Mouse (Mus musculus): Measurements from ENCODE around the gene St6galnac5. TPM values are rescaled to one million over a fixed set of nuclear protein-coding genes. Genes with fewer than 3 reads are reported as not detected.

The St6galnac5 gene
- total RNA-seq, 2 experiments from 2014 or later = 118 to 132 TPM

DNA sequence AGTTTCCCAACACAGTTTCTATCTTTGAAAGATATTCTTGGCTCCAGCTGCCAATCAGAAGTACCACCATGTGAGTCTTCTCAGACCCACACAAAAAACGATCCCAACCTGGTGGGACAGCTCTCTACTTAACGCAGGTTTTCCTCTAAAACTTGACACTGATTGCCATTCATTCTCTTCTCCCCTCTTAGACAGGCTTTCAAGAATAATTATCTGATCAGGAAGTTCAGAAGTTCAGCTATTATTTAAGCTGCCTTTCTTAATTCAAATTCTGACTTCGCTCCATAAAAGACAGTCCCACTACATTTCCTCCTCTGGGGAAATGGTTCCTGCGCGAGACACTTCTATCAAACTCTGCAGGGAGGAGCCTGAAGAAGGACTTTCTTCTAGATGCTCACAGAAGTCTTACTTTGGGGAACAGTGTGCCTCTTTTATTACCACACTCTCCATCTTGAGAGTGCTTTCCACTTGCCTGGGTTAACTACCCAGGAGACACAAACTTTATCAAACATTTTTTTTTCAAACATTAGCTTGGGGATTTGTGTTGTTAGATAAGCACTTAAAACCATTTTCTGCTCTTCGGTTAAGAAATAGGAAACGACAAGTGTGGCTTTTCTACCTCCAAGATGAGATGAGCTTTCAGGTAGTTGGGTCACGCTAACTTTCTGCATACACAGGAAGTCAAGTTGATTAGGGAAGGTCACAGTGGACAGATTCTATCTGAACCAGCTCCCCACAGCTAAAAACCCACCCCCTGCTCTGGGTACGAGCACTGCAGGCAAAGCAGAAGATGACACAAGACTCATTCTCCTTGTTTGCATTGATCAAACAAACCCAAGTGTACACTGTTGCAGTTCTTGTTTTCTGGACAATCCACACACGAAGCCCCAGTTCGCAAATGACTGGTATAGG, 30.2 kb downstream of the St6galnac5 start:
- DNase-seq (ENCODE audit: low spot score in 2 of 2) = no peak

DNA sequence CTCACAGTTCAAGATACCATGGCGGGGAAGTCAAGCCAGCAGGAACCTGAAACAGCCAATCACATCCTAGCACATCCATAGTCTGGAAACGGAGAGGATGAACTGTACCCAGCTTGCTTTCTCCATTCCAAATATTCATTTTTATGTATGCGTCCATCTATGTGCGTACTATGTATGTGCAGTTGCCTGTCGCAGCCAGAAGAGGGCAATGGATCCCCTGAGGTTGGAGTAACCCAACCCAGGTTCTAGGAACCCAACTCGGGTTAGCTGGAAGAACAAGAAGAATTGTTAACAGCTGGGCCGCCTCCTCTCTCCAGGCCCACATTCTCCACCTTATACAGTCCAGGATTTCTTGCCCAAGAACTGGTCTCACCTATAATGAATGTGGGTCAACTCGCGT, 31.1 kb downstream of the St6galnac5 start:
- DNase-seq (ENCODE audit: low spot score in 2 of 2) = no peak

DNA sequence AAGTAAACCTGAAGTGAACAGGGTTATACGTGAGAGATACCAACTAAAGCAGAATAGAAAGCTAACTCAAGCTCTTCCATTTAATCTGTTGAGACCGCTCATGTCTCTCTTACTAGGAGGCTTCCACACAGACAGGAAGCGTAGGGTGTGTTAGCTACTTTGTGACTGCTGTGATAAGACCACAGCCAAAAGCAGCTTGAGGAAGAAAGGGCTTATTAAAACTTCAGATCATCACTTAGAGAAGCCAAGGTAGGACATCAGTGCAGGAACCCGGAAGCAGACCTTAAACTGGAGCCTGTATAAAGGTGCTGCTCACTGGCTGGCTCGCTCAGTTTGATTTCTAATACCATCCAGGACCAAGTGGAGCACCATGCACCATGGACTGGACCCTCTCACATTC, 31.7 kb downstream of the St6galnac5 start:
- no peak for DNase-seq (ENCODE audit: low spot score in 2 of 2)

DNA sequence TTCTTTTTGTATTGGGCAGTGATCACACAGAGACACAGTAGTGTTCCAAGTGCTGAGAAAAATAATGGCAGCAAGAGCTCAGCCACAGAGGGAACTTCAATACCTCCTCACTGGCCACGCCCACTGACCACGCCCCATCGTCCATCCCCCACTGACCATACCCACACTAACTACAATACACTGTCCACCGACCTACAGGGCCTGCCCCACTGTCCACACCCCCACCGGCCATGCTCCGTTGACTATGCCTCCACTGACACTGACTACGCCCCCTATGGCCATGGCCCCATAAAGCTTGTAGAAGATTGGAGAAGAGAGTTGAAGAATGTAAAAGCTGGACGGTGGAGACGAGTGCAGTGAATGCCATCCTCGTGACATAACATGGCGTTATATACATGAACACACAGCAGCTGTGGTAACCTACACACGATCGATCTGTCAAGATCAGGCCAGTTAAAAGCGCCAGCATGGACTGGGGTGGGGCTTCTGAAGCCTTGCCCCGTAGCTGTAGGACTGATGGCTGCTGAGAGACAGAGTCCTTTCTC, 32.7 kb downstream of the St6galnac5 start:
- DNase-seq (ENCODE audit: low spot score in 2 of 2) = no peak

DNA sequence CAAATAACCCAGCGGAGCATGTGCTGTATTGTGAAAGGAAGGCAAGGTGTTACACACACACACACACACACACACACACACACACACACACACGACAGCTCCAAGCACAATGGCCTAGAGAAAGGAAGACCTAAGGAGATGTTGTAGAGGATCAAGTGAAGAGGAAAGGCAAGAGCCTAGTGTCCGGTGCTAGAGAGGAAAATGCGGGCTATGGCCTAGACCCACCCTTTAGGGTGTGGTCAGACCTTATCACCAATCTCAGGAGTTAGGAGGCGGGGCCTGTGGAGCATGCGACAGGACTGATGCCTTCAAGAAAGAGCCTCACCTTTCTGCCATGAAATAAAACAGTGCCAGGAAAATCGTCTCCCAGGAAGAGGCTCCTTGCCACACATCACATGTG, 33.5 kb downstream of the St6galnac5 start:
- no peak for DNase-seq (ENCODE audit: low spot score in 2 of 2)

DNA sequence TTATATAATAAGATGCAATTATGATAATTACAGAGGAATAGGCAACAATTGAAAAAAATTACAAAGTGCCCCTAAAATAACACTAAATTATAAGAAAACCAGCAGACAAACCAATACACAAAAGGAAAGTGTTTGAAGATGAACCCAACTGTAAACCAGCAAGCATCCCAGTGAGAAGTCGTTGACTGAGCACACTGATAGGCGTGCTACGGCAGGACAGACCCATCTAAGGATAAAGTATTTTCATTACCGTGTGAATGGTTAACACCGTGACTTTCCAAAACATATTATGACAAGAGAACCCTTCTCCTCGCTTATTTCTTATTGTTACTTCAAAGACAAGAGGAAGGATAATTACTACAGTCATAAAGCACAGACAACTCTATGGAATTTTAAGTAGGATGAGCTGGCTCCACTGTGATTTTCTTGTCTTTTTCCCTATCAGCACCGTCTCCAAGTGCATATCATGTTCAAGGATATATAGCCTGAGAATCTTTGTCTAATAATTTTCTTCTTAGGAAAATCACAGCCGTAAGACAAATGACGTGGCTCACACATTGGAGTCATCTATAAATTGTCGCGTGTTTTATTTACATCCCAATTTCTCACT, 34.9 kb downstream of the St6galnac5 start:
- DNase-seq (ENCODE audit: low spot score in 2 of 2) = no peak

DNA sequence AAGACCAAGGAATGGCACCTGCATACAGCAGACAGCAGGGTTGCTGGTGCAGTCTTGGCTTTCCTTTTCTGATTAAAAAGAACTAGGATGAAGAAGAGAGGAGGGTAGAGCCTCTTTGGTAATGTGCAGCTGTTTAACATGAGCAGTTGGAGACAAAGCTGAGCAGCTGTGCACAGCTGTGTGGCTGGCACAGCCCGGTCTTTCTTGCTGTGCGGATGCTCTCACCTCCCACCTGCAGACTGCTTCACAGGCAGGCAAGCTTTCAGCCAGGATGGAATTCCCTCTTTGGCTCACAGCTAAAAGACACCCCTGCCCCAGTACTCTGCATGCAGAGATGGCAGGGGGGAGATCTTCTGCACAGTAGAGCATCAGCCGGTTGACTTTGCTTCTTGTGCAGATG, 37.3 kb downstream of the St6galnac5 start:
- DNase-seq (ENCODE audit: low spot score in 2 of 2) = no peak

DNA sequence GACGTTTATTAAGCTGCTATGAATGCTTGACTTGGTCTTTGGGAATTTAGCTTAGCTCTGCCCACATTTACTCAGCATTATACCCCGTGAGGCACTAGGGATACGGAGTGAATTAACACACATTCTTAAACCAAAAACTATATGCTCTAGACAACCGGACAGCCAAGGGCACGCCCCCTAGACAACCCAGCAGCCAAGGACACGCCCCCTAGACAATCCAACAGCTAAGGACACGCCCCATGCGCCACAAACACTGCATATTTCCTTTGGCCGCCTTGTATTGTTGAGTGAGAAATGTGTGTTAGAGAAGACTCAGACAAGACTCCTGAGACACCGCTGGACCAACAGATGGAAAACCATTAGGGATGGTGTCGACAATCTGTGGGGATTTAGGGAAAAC, 39.1 kb downstream of the St6galnac5 start:
- DNase-seq (ENCODE audit: low spot score in 2 of 2) = no peak

DNA sequence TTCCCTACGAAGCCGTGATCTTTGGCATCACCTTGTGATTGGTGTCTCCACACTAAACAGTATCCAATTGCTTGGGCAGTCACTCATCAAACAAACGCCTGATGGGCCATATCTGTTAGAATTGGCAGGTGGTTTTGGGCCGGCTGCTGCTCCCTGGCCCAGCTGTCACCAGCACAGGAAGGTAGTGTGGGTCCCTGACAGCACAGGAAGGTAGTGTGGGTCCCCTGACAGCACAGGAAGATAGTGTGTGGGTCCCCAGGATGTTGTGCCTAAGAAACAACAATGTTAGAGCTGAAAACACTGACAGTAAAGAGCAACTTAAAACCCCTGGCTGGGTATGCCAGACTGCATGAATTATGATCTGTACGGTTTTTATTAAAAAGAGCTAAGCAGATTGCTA, 40.4 kb downstream of the St6galnac5 start:
- no peak for DNase-seq (ENCODE audit: low spot score in 2 of 2)

DNA sequence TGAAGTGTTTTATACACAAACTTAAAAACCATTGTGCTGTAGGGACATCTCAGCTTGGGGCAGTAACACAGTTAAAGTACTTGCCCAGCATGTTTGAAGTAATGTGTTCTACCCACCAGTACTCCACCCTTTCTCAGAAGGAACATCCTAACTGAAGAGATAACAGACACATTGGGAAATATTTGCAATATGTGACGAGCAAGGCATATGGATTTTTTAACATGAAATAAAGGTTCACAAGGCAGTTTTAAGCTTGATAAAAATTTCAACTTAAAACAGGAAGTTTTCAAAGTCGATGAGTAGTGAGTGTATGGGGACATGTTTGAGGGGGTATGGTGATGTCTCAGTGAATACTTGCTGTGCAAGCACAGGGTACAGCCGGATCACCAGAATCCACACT, 45.7 kb downstream of the St6galnac5 start:
- DNase-seq (ENCODE audit: low spot score in 2 of 2) = no peak

DNA sequence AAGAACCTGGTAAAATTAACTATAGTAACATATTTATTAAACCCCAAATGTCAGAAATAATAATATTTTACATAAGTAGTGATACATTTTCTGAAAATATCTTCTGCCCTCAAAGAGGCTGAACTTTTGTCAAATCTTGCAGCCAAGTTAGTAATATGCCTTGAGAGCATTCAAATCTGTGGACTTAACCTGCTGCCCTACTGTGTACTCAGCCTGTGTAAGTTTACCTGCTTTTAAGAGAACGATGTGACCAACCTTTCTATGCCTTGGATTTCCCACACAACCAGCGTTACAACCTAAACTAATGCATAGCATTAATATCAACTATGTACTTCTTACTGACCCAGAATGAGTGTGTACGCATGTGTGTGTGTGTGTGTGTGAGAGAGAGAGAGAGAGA, 48.3 kb downstream of the St6galnac5 start:
- DNase-seq (ENCODE audit: low spot score in 2 of 2) = no peak

DNA sequence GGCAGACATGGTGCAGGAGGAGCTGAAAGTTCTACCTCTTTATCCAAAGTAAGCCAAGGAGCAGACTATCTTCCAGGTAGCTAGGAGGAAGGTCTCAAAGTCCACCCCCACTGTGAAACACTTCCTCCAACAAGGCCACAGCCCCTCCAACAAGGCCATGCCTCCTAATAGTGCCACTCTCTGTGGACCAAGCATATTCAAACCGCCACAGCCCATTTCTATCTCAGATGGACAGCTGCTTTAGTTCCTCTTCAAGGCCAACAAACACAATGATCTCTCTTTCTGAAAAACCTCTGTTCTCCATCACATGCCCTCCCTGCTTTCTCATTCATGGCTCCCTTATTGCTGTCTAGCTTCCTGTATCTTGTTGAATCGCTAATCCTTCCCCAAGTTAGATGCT, 49.5 kb downstream of the St6galnac5 start:
- DNase-seq (ENCODE audit: low spot score in 2 of 2) = no peak

DNA sequence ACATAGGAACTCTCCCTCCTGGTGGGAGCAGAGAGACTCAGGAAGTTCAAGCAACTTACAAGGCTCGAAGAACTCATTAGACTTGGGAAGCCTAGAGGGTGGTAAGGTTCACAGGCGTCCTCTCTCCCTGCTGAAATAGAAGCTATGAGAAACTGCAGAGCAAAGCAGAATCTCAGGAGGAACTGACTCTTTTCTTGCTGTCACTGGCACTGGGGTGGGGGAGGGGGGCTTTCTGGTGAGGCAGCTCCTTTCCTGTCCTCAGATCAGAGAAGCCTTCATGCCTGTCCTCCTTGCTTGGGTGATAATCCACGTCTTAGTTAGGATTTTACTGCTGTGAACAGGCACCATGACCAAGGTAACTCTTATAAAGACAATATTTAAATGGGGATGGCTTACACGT, 50.0 kb downstream of the St6galnac5 start:
- no peak for DNase-seq (ENCODE audit: low spot score in 2 of 2)

DNA sequence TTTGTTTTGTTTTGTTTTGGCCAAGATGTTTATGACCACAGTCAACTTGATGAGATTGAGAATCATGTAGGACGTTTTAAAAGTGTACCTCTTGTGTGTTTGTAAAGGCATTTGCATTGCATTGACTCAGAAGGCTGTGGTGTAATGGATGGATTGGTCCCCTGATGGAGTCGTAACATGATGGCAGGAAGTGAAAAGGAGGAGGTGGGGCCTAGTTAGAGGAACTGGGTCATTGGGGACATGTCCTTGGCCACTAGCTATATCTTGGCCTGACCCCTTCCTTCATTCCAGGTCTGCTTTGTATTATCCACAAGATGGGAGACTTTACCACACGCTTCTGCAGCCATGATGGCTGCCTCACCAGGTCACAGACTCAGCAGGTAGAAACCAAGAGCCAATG, 50.7 kb downstream of the St6galnac5 start:
- DNase-seq (ENCODE audit: low spot score in 2 of 2) = no peak

DNA sequence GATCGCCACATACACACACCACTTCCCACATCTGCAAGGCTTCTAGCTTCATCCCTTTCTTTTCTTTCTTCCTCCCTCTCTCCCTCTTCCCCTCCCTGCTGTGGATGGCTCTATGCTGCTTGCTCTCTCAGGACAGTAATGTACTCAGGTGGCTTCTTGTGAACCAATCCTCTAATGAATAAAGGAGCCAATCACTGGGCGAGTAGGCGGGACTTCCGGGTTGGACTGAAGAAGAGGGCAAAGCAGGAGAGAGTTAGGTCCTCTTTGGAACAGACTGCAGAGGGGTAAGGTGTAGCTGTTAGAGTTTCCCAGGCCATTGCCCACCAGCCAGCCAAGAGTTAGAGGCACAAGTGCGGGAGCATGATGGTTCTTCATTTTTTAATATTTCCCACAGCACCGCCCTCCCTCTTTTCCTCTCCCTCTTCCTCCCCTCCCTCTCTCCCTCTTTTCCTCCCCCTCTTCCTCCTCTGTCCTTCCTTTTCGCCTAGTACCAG, 52.2 kb downstream of the St6galnac5 start:
- DNase-seq (ENCODE audit: low spot score in 2 of 2) = no peak

DNA sequence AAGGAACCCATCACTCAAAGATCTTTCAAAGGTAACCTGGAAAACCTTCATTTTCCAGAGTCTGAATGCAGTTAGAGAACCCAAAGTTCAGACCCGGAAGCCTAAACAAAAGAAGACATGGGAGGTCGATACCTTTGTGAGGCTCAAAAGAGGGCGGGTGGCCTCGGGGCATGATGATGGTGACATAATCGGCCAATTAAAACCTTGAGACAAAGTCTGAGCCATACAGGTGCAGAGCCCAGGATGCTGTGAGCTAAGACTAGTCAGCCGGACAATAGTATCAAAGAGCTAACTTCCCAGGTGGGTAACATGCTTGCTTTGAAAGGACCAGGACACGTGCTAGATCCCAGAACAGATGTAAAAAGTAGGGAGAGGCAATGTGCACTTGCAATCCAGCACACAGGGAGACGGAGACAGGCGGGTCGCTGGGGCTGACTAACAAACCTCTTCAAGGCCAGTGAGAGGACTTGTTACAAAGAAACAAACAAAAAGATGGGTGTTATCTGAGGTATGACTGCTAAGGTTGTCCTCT, 52.7 kb downstream of the St6galnac5 start:
- DNase-seq (ENCODE audit: low spot score in 2 of 2) = no peak

DNA sequence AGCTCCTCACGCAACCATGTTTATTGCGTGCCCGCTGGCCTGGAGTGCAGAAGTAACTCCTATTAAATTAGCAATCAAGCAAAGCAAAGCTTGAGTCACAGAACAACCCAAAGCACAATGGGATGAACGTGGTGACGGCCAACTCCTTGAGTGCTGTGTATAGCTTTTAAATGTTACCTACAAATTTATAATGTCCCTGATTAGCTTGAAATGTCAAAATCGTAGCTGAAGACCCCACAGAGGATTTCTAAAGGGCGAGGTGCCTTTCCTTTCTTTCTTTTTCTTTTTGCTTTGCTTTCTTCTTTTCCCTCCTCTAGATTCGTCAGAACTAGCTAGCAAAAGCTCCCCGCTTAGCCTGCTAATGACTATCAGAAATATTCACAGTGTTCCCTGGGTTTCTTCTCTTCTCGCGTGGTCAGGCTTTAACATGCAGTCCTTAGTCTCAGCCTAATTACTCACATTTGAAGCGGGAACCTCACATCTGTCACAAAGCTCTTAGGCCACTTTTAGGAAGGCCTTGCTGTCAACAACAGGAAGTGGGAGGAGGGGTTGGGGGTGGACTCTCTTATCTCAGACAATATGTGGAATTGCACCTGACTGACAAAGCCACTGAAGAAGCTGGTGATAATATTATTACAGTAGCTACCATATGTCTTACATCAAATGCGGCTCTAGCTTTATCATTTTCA, 53.6 kb downstream of the St6galnac5 start:
- DNase-seq (ENCODE audit: low spot score in 2 of 2) = no peak

DNA sequence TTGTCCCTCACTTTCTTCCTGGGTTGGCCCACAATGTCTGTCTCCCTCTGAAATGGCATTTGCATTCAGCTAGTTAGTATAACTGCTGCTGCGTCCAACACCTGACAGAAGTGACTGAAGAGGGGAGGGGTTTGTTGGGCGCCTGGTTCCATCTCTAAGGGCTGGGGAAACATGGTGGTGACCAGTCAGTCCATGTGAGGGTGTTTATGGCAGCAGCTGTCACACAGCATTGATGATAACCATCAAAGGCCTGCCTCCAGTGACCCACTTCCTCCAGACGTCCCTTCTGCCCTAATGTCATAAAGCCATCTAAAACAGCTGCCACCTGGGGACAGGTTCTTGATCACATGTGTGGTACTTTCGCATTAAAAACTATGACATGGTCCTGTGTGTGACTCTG, 55.9 kb downstream of the St6galnac5 start:
- no peak for DNase-seq (ENCODE audit: low spot score in 2 of 2)

DNA sequence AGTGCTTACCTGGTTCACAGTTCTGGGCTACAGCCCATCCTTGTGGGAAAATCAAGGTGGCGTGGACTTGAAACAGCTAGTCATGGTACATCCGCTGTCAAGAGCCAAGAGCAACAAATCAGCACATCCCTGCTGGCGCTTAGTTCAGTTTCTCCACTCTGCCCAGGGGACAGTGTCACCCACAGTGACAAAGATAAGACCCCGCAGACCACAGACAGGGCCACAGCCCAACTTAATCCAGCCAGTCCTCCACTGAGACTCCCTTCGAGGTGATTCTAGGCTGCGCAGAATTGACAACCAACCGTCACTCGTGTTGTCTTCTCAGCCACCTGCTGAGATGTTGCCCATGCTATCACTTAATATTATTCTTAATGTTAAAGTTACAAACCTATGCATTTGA, 56.7 kb downstream of the St6galnac5 start:
- DNase-seq (ENCODE audit: low spot score in 2 of 2) = no peak

DNA sequence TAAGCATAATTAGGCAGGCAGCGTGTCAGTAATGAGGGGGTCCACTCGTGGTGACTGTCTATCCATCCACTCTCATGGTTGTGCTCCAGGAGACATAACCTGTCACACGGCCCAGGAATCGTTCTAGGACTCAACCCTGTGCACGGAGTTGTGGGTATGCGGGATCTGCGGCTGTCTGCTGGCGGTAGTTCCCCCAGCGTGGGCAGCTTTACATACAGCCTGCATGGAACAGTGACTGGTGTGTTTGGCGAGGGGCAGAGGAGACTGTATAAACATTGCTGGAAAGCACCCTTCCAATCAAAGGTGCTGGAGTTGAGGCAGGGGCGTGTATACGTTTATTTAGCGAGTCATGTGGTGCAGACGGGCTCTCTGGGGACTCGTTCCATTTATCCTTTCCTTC, 58.5 kb downstream of the St6galnac5 start:
- DNase-seq (ENCODE audit: low spot score in 2 of 2) = no peak

DNA sequence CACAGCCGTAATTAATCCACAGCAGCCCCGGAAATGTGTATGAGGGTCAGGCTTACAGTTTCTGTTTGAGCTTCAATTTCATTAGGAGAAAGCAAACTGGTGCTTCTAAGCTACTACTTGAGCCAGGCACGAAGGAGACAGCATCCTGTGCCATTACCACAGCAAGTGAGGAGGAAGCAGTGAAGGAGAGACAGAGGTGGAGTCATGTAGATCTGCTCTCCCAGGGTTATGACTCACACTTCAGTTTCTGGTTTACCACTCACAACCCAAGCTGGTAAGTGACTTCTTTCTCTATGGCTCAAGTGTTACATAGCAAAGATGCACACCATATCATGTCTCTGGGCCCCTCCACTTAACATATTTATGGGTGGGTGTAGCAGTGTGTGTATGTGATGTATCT, 61.7 kb downstream of the St6galnac5 start:
- DNase-seq (ENCODE audit: low spot score in 2 of 2) = no peak

DNA sequence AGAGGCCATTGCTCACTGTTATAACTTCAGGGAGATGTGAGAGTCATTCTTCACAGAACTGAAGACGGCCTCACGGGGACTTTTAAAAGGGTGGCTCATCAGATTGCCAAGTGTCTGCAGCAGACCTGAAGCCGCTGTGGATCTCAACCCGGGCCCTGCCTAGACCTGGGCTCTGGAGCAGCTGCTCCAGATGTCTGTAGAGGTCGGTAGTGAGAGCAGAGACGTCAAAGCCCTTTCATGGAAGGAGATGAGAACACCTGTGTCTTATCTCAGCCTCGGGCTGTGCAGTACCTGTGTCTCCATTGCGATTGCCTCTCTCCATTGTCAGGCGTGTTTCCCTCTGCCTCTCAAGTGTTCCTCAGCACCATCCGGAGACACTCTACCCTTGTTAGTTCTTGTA, 62.9 kb downstream of the St6galnac5 start:
- no peak for DNase-seq (ENCODE audit: low spot score in 2 of 2)
